Mouse (Mus musculus): ENCODE measurements at regions not wholly inside any gene's neighbourhood (a gene's known extent, or its start where the extent isn't known, plus 50 kb on each side); places are given as distances from the start of the nearest gene placed in this dataset.

DNA sequence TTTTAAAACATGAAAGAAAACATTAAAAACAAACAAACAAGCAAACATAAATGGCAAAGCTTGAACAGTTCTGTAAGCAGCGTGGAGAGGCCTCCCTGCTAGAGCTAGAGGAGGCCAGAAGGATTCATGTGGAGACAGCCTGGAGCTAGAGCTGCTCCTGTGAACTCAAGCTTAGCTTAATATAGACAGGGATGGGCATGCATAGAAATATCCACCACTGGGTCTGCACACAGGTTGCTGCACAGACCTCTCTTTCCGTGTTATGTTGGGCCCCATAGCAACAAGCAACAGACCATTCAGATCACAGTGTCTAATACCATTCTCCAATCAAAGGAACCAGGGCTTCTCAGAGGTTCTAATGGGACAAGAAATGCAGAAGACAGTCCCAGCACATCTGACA, 122.9 kb upstream of the Magi3 start:
- no peak overlapping the region for H3K9ac ChIP-seq
- H3K27ac ChIP-seq, result no peak overlapping the region
- H3K27me3 ChIP-seq, result no peaks in the 10 kb centered on the region
- ATAC-seq (ENCODE audit: insufficient number of reproducible peaks, insufficient read depth, low FRiP score, low TSS enrichment, low read depth), result no peak
- 72% methylated on average over 2 of the region's 2 CpGs for WGBS
- H3K4me1 ChIP-seq, result no peaks in the 10 kb centered on the region
- no peak overlapping the region for H3K4me2 ChIP-seq
- no peaks in the 10 kb centered on the region for H3K36me3 ChIP-seq
- no peak overlapping the region for H3K4me3 ChIP-seq
- no peaks in the 10 kb centered on the region for H3K9me3 ChIP-seq

GRCm38 (mm10) chr3:104342220-104342619, 122.0 kb upstream of the Magi3 start:
- H3K4me1 ChIP-seq, result no peaks in the 10 kb centered on the region
- no peaks in the 10 kb centered on the region for H3K27me3 ChIP-seq
- 70% methylated on average over 6 of the region's 6 CpGs for WGBS
- H3K27ac ChIP-seq, result no peak overlapping the region
- no peak overlapping the region for H3K9ac ChIP-seq
- H3K4me3 ChIP-seq, result no peak overlapping the region
- no peak overlapping the region for H3K4me2 ChIP-seq
- ATAC-seq (ENCODE audit: insufficient number of reproducible peaks, insufficient read depth, low FRiP score, low TSS enrichment, low read depth), result no peak
- H3K9me3 ChIP-seq, result no peaks in the 10 kb centered on the region
- no peaks in the 10 kb centered on the region for H3K36me3 ChIP-seq

DNA sequence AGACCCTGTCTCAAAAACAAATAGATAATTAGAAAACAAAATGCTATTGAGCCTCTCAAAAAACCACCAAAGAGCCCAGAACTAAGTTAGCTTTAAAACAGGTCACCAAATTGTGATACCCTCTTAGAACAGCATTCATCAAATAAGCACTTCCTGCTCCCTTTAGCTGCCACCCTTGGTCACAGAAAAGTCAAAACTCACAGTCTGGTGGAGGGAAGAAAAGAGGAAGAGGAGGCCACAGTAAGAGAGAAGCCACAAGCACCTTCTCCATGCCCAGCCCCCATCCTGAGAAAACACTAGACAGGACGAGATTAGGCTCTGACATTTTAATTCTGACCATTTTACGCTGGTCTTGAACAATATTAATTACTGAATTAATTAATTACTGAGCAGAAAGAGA, 120.2 kb upstream of the Magi3 start:
- Histone ChIP-seq H3K9me3 (no peaks in the 10 kb centered on the region), H3K27me3 (no peaks in the 10 kb centered on the region), H3K4me3 (no peak overlapping the region), H3K4me2 (no peak overlapping the region), H3K36me3 (no peaks in the 10 kb centered on the region), H3K9ac (no peak overlapping the region), H3K4me1 (peaks cover 8% of the 10 kb centered on the region), H3K27ac (no peak overlapping the region)
- 74% methylated on average over 2 of the region's 2 CpGs for WGBS
- ATAC-seq (ENCODE audit: insufficient number of reproducible peaks, insufficient read depth, low FRiP score, low TSS enrichment, low read depth), result no peak

- no peaks in the 10 kb centered on the region for H3K9me3 ChIP-seq
- no peak overlapping the region for H3K4me3 ChIP-seq
- ATAC-seq (ENCODE audit: insufficient number of reproducible peaks, insufficient read depth, low FRiP score, low TSS enrichment, low read depth), result no peak
- no peak overlapping the region for H3K4me2 ChIP-seq
- no peak overlapping the region for H3K9ac ChIP-seq
- no peaks in the 10 kb centered on the region for H3K27me3 ChIP-seq
- WGBS, result 41% methylated on average over 5 of the region's 5 CpGs
- H3K27ac ChIP-seq, result peak overlapping the region; percentile 66
- peaks cover 11% of the 10 kb centered on the region for H3K4me1 ChIP-seq
- H3K36me3 ChIP-seq, result no peaks in the 10 kb centered on the region
Measured at GRCm38 (mm10) chr3:104336867-104337266, 116.7 kb upstream of the Magi3 start.

DNA sequence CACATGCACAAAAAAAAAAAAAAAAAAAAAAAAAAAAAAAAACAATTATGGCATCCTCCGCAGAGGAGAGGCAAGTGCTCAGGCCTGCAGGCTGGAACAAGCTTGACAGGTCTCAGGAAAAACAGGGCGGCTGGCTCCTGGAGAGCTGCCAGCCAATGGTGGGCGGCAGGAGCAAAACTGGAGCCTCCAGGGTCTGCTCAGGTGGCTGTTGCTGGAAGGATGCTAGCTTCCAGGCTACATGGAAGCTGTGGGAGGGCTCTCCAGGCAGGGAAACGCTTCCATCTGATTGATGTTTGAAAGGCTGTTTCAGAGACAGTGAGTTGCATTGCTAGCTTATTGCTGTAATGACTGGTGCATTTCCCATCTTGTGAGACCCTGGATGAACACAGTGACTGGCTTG, 116.1 kb upstream of the Magi3 start:
- Histone ChIP-seq H3K36me3 (no peaks in the 10 kb centered on the region), H3K4me3 (no peak overlapping the region), H3K9me3 (no peaks in the 10 kb centered on the region), H3K4me1 (peaks cover 11% of the 10 kb centered on the region), H3K27me3 (no peaks in the 10 kb centered on the region), H3K4me2 (no peak overlapping the region), H3K27ac (peak overlapping the region; percentile 66), H3K9ac (no peak overlapping the region)
- ATAC-seq (ENCODE audit: insufficient number of reproducible peaks, insufficient read depth, low FRiP score, low TSS enrichment, low read depth), result 0 out of 2 replicates have a peak, but pooled peaks have one; percentile 56
- WGBS, result 33% methylated on average over 4 of the region's 4 CpGs

DNA sequence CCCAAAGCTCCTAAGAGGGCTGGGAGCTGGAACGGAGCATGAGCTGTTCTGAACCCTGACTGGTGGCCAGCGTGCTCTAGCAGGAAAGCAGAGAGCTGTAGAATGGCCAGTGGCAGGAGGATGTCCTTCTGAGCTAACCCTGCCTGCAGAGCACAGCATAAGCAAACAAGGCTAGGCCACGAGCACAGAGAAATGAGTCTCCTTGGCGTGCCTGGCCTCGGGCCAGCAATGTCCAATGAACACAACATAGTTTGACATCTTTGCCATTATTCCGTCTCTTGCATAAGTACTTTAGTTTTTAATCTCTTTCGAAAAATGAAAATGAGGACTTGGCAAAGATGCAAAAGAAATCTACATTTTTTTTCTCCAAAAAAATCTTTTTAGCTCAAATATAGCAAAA, 114.6 kb upstream of the Magi3 start:
- Histone ChIP-seq H3K9ac (no peak overlapping the region), H3K27me3 (no peaks in the 10 kb centered on the region), H3K4me1 (peaks cover 11% of the 10 kb centered on the region), H3K4me3 (no peak overlapping the region), H3K9me3 (no peaks in the 10 kb centered on the region), H3K36me3 (no peaks in the 10 kb centered on the region), H3K27ac (no peak overlapping the region), H3K4me2 (no peak overlapping the region)
- no peak for ATAC-seq (ENCODE audit: insufficient number of reproducible peaks, insufficient read depth, low FRiP score, low TSS enrichment, low read depth)
- 79% methylated on average over 7 of the region's 7 CpGs for WGBS

DNA sequence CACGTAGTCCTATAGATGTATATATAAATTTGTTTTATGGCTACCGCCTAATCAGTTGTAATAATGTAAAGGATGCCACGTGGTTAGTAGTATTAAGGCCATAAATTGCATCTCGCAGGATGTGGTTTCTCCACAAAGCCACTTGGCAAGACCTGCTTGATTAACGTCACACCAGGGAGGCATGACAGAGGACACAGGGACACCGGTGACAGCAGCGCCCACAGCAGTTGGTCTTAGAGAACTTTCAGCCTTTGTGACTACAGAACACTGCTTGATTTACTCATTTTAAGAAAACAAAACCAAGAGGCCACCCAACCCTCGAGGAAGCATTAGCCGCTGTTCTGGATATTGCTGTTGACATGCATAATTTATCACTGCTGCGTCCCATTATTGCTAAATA, 113.2 kb upstream of the Magi3 start:
- Histone ChIP-seq H3K27ac (no peak overlapping the region), H3K9ac (no peak overlapping the region), H3K36me3 (no peaks in the 10 kb centered on the region), H3K27me3 (no peaks in the 10 kb centered on the region), H3K4me3 (no peak overlapping the region), H3K4me2 (no peak overlapping the region), H3K9me3 (no peaks in the 10 kb centered on the region), H3K4me1 (peaks cover 11% of the 10 kb centered on the region)
- no peak for ATAC-seq (ENCODE audit: insufficient number of reproducible peaks, insufficient read depth, low FRiP score, low TSS enrichment, low read depth)
- WGBS, result 77% methylated on average over 10 of the region's 10 CpGs

GRCm38 (mm10) chr3:104330646-104331045, 110.5 kb upstream of the Magi3 start:
- Histone ChIP-seq H3K27me3 (no peaks in the 10 kb centered on the region), H3K9me3 (no peaks in the 10 kb centered on the region)

DNA sequence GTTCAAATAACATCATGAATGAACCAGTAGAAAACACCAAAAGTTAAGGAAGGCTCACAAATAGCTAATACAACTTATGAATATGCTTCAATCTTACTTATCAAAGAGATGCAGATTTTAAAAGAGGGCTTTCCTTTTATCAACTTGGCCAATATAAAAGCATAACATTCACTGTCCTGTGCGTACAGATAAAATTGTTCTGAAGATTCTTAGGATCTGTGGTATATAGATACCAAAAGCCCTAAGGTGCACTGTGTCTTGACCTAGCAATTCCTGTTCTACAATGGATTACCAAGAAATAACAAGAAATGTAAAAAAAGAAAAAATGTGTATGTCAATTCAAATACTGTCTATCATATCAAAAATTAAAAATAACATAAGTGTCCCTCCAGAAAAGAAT, 107.7 kb upstream of the Magi3 start:
- ATAC-seq (ENCODE audit: insufficient number of reproducible peaks, insufficient read depth, low FRiP score, low TSS enrichment, low read depth), result no peak
- H3K36me3 ChIP-seq, result no peaks in the 10 kb centered on the region
- no peak overlapping the region for H3K27ac ChIP-seq
- no peaks in the 10 kb centered on the region for H3K27me3 ChIP-seq
- no peaks in the 10 kb centered on the region for H3K9me3 ChIP-seq
- H3K9ac ChIP-seq, result no peak overlapping the region
- no peak overlapping the region for H3K4me3 ChIP-seq
- 88% methylated on average over 1 of the region's 1 CpGs for WGBS
- no peaks in the 10 kb centered on the region for H3K4me1 ChIP-seq
- H3K4me2 ChIP-seq, result no peak overlapping the region

More at GRCm38 (mm10) chr3:104330646-104331045, 110.5 kb upstream of the Magi3 start:
- peaks cover 2% of the 10 kb centered on the region; the same call in 1 of the 2 replicates for H3K4me1 ChIP-seq
- no peak overlapping the region for H3K9ac ChIP-seq
- H3K27ac ChIP-seq, result no peak overlapping the region
- H3K4me2 ChIP-seq, result no peak overlapping the region
- H3K4me3 ChIP-seq, result no peak overlapping the region
- no peak for ATAC-seq (ENCODE audit: insufficient number of reproducible peaks, insufficient read depth, low FRiP score, low TSS enrichment, low read depth)
- 84% methylated on average over 6 of the region's 6 CpGs for WGBS
- H3K36me3 ChIP-seq, result no peaks in the 10 kb centered on the region

DNA sequence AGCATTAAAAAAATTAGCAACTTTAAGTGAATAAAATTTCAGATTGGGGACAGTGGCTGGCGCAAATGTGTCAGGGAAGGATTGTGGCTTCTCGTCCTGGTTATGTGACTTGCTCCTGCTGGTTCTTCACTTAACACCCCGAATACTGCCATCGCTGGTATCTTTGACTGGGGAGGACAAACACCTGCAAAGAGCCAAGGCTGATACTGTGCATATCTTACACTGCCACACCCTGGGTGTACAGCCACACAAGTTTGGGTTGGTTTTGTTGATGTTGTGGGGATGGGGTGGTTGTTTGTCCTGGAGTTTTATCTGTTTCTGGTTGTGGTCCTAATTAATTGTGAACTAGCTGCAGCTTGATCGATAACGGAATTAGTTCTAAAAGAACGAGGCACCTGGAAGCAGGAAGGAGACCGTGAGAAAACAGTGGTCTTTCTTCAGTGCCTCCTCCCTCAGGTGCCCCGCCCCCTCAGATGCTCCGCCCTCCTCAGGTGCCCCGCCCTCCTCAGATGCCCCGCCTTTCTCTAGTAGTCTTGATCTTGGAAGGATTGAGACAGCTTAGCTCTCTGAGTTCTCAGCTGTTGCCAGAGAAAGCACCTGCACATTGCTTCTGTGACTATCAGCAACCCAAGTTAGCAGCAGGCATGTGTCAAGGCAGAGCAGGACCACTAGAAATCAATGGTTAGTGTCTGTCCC, 107.0 kb upstream of the Magi3 start:
- Histone ChIP-seq H3K4me2 (no peak overlapping the region), H3K27me3 (no peaks in the 10 kb centered on the region), H3K4me3 (no peak overlapping the region), H3K27ac (no peak overlapping the region), H3K4me1 (no peaks in the 10 kb centered on the region), H3K9me3 (no peaks in the 10 kb centered on the region), H3K36me3 (no peaks in the 10 kb centered on the region), H3K9ac (no peak overlapping the region)
- ATAC-seq (ENCODE audit: insufficient number of reproducible peaks, insufficient read depth, low FRiP score, low TSS enrichment, low read depth), result no peak
- WGBS, result 87% methylated on average over 12 of the region's 12 CpGs

- no peak overlapping the region for H3K9ac ChIP-seq
- H3K9me3 ChIP-seq, result no peaks in the 10 kb centered on the region
- ATAC-seq (ENCODE audit: insufficient number of reproducible peaks, insufficient read depth, low FRiP score, low TSS enrichment, low read depth), result no peak
- H3K4me1 ChIP-seq, result 0 out of 2 replicates have a peak, but pooled peaks cover 5% of the 10 kb centered on the region
- no peak overlapping the region for H3K4me2 ChIP-seq
- no peak overlapping the region for H3K27ac ChIP-seq
- no peaks in the 10 kb centered on the region for H3K36me3 ChIP-seq
- 61% methylated on average over 2 of the region's 2 CpGs for WGBS
- H3K27me3 ChIP-seq, result no peaks in the 10 kb centered on the region
- H3K4me3 ChIP-seq, result no peak overlapping the region
Measured at GRCm38 (mm10) chr3:104322591-104322990, 102.4 kb upstream of the Magi3 start.

- Histone ChIP-seq H3K4me1 (0 out of 2 replicates have a peak, but pooled peaks cover 5% of the 10 kb centered on the region), H3K4me2 (no peak overlapping the region), H3K9ac (no peak overlapping the region), H3K27me3 (no peaks in the 10 kb centered on the region), H3K27ac (no peak overlapping the region), H3K9me3 (no peaks in the 10 kb centered on the region), H3K4me3 (no peak overlapping the region), H3K36me3 (no peaks in the 10 kb centered on the region)
- ATAC-seq (ENCODE audit: insufficient number of reproducible peaks, insufficient read depth, low FRiP score, low TSS enrichment, low read depth), result no peak
- 56% methylated on average over 4 of the region's 4 CpGs for WGBS
Measured at GRCm38 (mm10) chr3:104320404-104320803, 100.2 kb upstream of the Magi3 start.
